Mouse (Mus musculus) midbrain, postnatal 0 days (tissue): ENCODE results near the gene Syt17. TPM values are rescaled to one million over a fixed set of nuclear protein-coding genes. Genes with fewer than 3 reads are reported as not detected.
A peak's percentile ranks its signal among the peaks of the same experiment; 100 is the strongest.

Experiments used
- ATAC-seq: fragments of 200-750 bp; cut with Nextera tagmentation; 2 replicates; pipeline ENCODE4 v1.8.0; 2017; ENCODE audit warnings: moderate number of reproducible peaks, mild to moderate bottlenecking, moderate TSS enrichment, moderate library complexity; ENCODE audit not compliant: low FRiP score
- DNase-seq: peaks from one replicate; pipeline ENCODE4 v3.0.0-alpha.2; 2015; ENCODE audit warnings: low spot score
- H3K27ac ChIP-seq: fragments of 300-500 bp; sonication (generic); 2 replicates; pipeline ENCODE4 v1.5.1; 2014; ENCODE audit warnings: low read depth, mild to moderate bottlenecking, low read length, mixed read lengths
- H3K27me3 ChIP-seq: fragments of 300-500 bp; sonication (generic); 2 replicates; pipeline ENCODE4 v1.6.1; 2014; ENCODE audit warnings: low read length, control low read depth, mixed read lengths; ENCODE audit not compliant: insufficient read depth
- H3K36me3 ChIP-seq: fragments of 300-500 bp; sonication (generic); 2 replicates; pipeline ENCODE4 v1.6.1; 2014; ENCODE audit warnings: low read length, control low read depth, mixed read lengths; ENCODE audit not compliant: insufficient read depth
- H3K4me1 ChIP-seq: fragments of 300-500 bp; sonication (generic); 2 replicates; pipeline ENCODE4 v1.6.1; 2014; ENCODE audit warnings: mild to moderate bottlenecking, control low read depth, antibody characterized with exemption, low read length, mixed read lengths; ENCODE audit not compliant: insufficient read depth
- H3K4me2 ChIP-seq: fragments of 300-500 bp; sonication (generic); 2 replicates; pipeline ENCODE4 v1.6.1; 2014; ENCODE audit warnings: low read depth, mild to moderate bottlenecking, low read length, mixed read lengths; ENCODE audit not compliant: poor library complexity, severe bottlenecking
- H3K4me3 ChIP-seq: fragments of 300-500 bp; sonication (generic); 2 replicates; pipeline ENCODE4 v1.5.1; 2014; ENCODE audit warnings: low read depth, mild to moderate bottlenecking, low read length, moderate library complexity
- H3K9ac ChIP-seq: fragments of 300-500 bp; sonication (generic); replicated peaks from 2 replicates; pipeline ENCODE4 v1.6.1; 2014; ENCODE audit warnings: mild to moderate bottlenecking, low read length, moderate library complexity, mixed read lengths; ENCODE audit not compliant: poor library complexity, severe bottlenecking
- H3K9me3 ChIP-seq: fragments of 300-500 bp; sonication (generic); 2 replicates; pipeline ENCODE4 v1.6.1; 2016; ENCODE audit warnings: low read length, control low read depth
- CTCF ChIP-seq: IDR thresholded peaks from 2 replicates; pipeline ENCODE4 v1.5.1; 2016; ENCODE audit warnings: antibody characterized with exemption, mild to moderate bottlenecking
- WGBS: fragments of 180-500 bp; shearing (Covaris S2); extraction: QIAGEN DNeasy Blood & Tissue Kit; methylation state at CpG from one replicate; pipeline ENCODE4 v1.1.7; 2014; 5-methylcytosine and 5-hydroxymethylcytosine counted together
- polyA plus RNA-seq: library from polyadenylated mRNA; unstranded; fragments of >200 nt; fragmentation: Nextera tagmentation; extraction: Ambion mirVana; gene quantifications from 2 replicates; pipeline ENCODE4 v1.2.1, GENCODE M21; 2015
- total RNA-seq: library from RNA; depleted of rRNA; stranded (reverse); fragments of >200 nt; gene quantifications from 2 replicates; pipeline ENCODE4 v1.2.3, GENCODE M21; 2014; rRNA removed

The Syt17 gene
- total RNA-seq (47.4 and 61.3 TPM in 2 replicates), polyA plus RNA-seq (31.6 and 34.9 TPM in 2 replicates)

DNA sequence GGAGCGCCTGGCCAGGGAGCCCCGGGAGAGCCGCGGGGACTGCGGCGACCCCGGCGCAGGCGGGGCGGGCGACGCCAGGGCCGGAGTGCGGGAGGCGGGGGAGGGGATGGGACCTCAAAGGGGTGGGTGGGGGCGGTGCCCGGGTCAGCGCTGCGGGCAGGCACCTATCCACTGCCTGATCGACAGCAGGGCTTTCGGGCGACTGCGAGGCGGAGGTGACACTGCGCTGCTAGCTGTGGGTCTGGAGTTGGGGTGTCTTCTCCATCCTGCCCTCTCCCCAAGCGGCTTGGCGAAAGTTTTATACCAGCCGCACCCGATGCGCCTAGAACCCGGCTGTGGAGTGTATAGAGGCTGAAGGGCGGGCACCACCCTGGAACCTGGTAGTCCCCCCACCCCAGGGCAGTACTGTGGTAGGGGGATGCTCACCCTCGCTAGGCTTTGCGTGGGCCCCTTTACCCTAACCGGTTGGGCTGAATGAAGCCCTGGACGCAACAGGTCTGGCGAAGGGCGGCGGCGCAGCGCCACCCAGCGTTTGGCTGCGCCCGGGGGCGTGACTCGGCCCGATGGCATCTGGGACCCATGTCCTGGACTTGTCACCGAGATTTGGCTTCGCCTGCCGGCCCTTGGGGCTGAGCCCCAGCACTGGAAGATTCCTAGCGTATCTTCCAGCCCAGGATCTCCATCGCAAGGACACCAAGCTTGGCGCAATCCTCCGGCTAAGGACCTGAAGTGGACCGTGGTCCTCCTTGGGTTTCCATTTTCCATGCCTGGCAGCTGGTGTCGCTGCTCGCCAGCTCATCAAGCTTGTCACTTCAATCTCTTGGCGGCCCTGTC lies at the start of gene Syt17:
Gene Syt17 (minus strand): TSS at position 89 of the 834 bp plus-strand sequence.
- DNase-seq (peak; percentile 75), ATAC-seq (peak; percentile 73)
- Histone ChIP-seq H3K36me3 (no peaks in the 10 kb centered on the region), H3K27me3 (no peaks in the 10 kb centered on the region), H3K4me1 (peaks cover 11% of the 10 kb centered on the region; the same call in 1 of the 2 replicates), H3K9me3 (no peaks in the 10 kb centered on the region), H3K4me3 (peak within 1 kb of the TSS; percentile 68), H3K9ac (peak within 1 kb of the TSS; percentile 59), H3K27ac (no peak within 1 kb of the TSS), H3K4me2 (peak within 1 kb of the TSS; percentile 89)
- 1% methylated on average over 51 of the region's 58 CpGs for WGBS
- TF ChIP-seq CTCF = peak; percentile 67

DNA sequence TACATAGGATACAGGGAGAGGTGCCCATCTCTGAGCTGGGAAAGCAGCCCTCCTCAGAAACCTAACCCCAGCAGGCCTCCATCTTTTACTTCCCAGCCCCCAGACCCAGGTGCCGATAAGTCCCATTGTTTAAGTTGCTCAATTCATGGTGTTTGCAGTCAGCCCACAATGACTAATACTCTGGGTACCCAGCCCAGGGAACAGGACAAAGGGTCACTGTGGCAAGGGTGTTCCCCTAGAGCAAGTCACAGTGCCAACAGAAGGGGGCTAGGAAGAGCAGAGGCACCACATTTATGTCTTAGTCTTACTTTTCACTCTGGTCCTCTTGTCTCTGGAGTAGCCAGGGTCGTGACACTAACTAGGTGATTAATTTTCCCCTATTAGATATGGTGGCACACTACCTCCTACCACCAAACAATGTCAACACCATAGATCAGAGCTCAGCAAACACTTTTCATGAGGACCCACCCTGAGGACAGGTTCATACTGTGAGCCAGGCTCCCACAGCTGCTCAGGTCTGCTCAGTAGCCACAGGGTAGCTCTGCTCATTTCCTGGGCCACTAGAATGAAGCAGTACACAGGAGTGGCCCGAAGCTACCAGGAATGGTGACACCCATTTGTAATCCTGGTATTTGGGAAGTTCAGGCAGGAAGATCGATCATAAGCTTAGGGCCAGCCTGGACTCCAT lies 47.0 kb upstream of the Syt17 start:
- WGBS = 74% methylated on average over 4 of the region's 4 CpGs
- ATAC-seq (no peak), DNase-seq (no peak)
- H3K9me3 ChIP-seq = no peaks in the 10 kb centered on the region
- no peak overlapping the region for H3K4me2 ChIP-seq
- no peak overlapping the region for H3K9ac ChIP-seq
- peaks cover 6% of the 10 kb centered on the region; the same call in 1 of the 2 replicates for H3K4me1 ChIP-seq
- peaks cover 30% of the 10 kb centered on the region for H3K27me3 ChIP-seq
- H3K36me3 ChIP-seq = no peaks in the 10 kb centered on the region
- no peak overlapping the region for H3K27ac ChIP-seq
- H3K4me3 ChIP-seq = no peak overlapping the region
- TF ChIP-seq CTCF = no peak

GRCm38 (mm10) chr7:118493892-118494291 lies 45.9 kb upstream of the Syt17 start:
- peaks cover 37% of the 10 kb centered on the region for H3K27me3 ChIP-seq
- DNase-seq (no peak), ATAC-seq (no peak)
- H3K36me3 ChIP-seq = no peaks in the 10 kb centered on the region
- H3K9me3 ChIP-seq = no peaks in the 10 kb centered on the region
- no peak overlapping the region for H3K9ac ChIP-seq
- WGBS = 88% methylated on average over 9 of the region's 9 CpGs
- H3K4me2 ChIP-seq = no peak overlapping the region
- peaks cover 6% of the 10 kb centered on the region; the same call in 1 of the 2 replicates for H3K4me1 ChIP-seq
- H3K4me3 ChIP-seq = no peak overlapping the region
- no peak overlapping the region for H3K27ac ChIP-seq
- TF ChIP-seq CTCF = no peak

- Histone ChIP-seq H3K27me3 (peaks cover 43% of the 10 kb centered on the region), H3K4me2 (peak within 1 kb of the TSS; percentile 60), H3K4me1 (peaks cover 6% of the 10 kb centered on the region; the same call in 1 of the 2 replicates), H3K9ac (peak within 1 kb of the TSS; percentile 56), H3K36me3 (no peaks in the 10 kb centered on the region), H3K27ac (peak within 1 kb of the TSS; percentile 18; the same call in 1 of the 2 replicates), H3K9me3 (no peaks in the 10 kb centered on the region), H3K4me3 (peak within 1 kb of the TSS; percentile 44)
- no peak for TF ChIP-seq CTCF
- DNase-seq (peak; percentile 5), ATAC-seq (peak; percentile 74)
- WGBS = under 1% methylated on average over 48 of the region's 55 CpGs
These were observed 43.6 kb upstream of the Syt17 start, which contains the start of gene Itpripl2 for GRCm38 (mm10) chr7:118491431-118492147. Itpripl2 (minus strand) TSS chr7:118491975.

GRCm38 (mm10) chr7:118490666-118491430 lies 42.8 kb upstream of the Syt17 start:
- peaks cover 6% of the 10 kb centered on the region; the same call in 1 of the 2 replicates for H3K4me1 ChIP-seq
- WGBS = 3% methylated on average over 57 of the region's 67 CpGs
- H3K9ac ChIP-seq = peak overlapping the region; percentile 56
- DNase-seq (peak; percentile 31), ATAC-seq (peak; percentile 50)
- TF ChIP-seq CTCF = peak; percentile 31; the same call in 1 of the 2 replicates
- H3K36me3 ChIP-seq = no peaks in the 10 kb centered on the region
- H3K4me2 ChIP-seq = peak overlapping the region; percentile 60
- H3K27me3 ChIP-seq = peaks cover 43% of the 10 kb centered on the region
- no peaks in the 10 kb centered on the region for H3K9me3 ChIP-seq
- no peak overlapping the region; the same call in 1 of the 2 replicates for H3K27ac ChIP-seq
- H3K4me3 ChIP-seq = peak overlapping the region; percentile 44
